In genomic region chr2:106960237-106960636, GRCm38 (mm10) we compare ENCODE assay signal across 8 mouse cellular contexts. TPM values are rescaled to one million over a fixed set of nuclear protein-coding genes. Genes with fewer than 3 reads are reported as not detected.
A peak's percentile ranks its signal among the peaks of the same experiment; 100 is the strongest.
DNase-seq lines count a peak whose midpoint lies in the region; ATAC-seq and TF ChIP-seq lines count a peak whose summit lies in the region.
"Had no signal": no experiment of that assay in that cellular context is flagged by ENCODE, and none has a peak within 500 bp of the region (broad histone marks: within the 10 kb centered on the region; RNA-seq: fewer than 3 reads in every experiment).

No protein-coding gene starts in this region.

- no peak overlapping the region for H3K27ac ChIP-seq in intestine, postnatal 0 days (ENCODE audit: low read depth, low read length)
- no peak overlapping the region for H3K27ac ChIP-seq in intestine, embryonic 16.5 days (ENCODE audit: low read length)
- no peak overlapping the region for H3K27ac ChIP-seq in forebrain, embryonic 16.5 days (ENCODE audit: low read length)
- H3K27ac ChIP-seq: liver, embryonic 15.5 days had no signal

- H3K27me3 ChIP-seq in intestine, postnatal 0 days (replicated peaks; ENCODE audit: control insufficient read depth, insufficient read depth, low read length), result no peaks in the 10 kb centered on the region
- no peaks in the 10 kb centered on the region for H3K27me3 ChIP-seq in intestine, embryonic 16.5 days (replicated peaks; ENCODE audit: control insufficient read depth, insufficient read depth, low read length)
- H3K27me3 ChIP-seq in forebrain, embryonic 16.5 days (replicated peaks; ENCODE audit: control insufficient read depth, insufficient read depth, low read length), result no peaks in the 10 kb centered on the region
- H3K27me3 ChIP-seq: liver, embryonic 15.5 days had no signal

- WGBS in intestine, postnatal 0 days, result 50% methylated on average over 7 of the region's 7 CpGs
- WGBS in intestine, embryonic 16.5 days, result 41% methylated on average over 7 of the region's 7 CpGs
- WGBS in forebrain, embryonic 16.5 days, result 29% methylated on average over 7 of the region's 7 CpGs

- ATAC-seq in intestine, postnatal 0 days, result no peak
- no peak for ATAC-seq in intestine, embryonic 16.5 days
- peak; percentile 31; the same call in 1 of the 2 replicates for ATAC-seq in forebrain, embryonic 16.5 days

- no peaks in the 10 kb centered on the region for H3K4me1 ChIP-seq in intestine, postnatal 0 days (replicated peaks; ENCODE audit: control insufficient read depth, insufficient read depth, low read length)
- no peaks in the 10 kb centered on the region for H3K4me1 ChIP-seq in intestine, embryonic 16.5 days (ENCODE audit: control insufficient read depth, insufficient read depth, low read length)
- no peaks in the 10 kb centered on the region for H3K4me1 ChIP-seq in forebrain, embryonic 16.5 days (replicated peaks; ENCODE audit: control insufficient read depth, insufficient read depth, low read length)
- H3K4me1 ChIP-seq: liver, embryonic 15.5 days had no signal

- peak; percentile 42 for DNase-seq in 3T3-L1 (ENCODE audit: low read depth, low spot score)
- peak; percentile 51 for DNase-seq in ES-CJ7 (ENCODE audit: low read depth, low spot score)
- no peak for DNase-seq in spleen, postnatal 10 days (ENCODE audit: low spot score in 2 of 2)
- no peak for DNase-seq in spleen, adult 18-20 months

- H3K4me3 ChIP-seq in intestine, postnatal 0 days (ENCODE audit: low read depth, low read length), result no peak overlapping the region
- H3K4me3 ChIP-seq in intestine, embryonic 16.5 days (ENCODE audit: low read length), result no peak overlapping the region
- H3K4me3 ChIP-seq in forebrain, embryonic 16.5 days (replicated peaks; ENCODE audit: low read length), result no peak overlapping the region
- H3K4me3 ChIP-seq: liver, embryonic 15.5 days had no signal

- H3K9me3 ChIP-seq in intestine, postnatal 0 days (ENCODE audit: control insufficient read depth), result no peaks in the 10 kb centered on the region
- H3K9me3 ChIP-seq in intestine, embryonic 16.5 days (ENCODE audit: control insufficient read depth, low read length), result no peaks in the 10 kb centered on the region
- H3K9me3 ChIP-seq in forebrain, embryonic 16.5 days (ENCODE audit: control insufficient read depth, low read length), result no peaks in the 10 kb centered on the region
- H3K9me3 ChIP-seq: liver, embryonic 15.5 days had no signal

- H3K36me3 ChIP-seq in intestine, postnatal 0 days (ENCODE audit: control insufficient read depth, insufficient read depth), result peaks cover 7% of the 10 kb centered on the region
- H3K36me3 ChIP-seq in intestine, embryonic 16.5 days (ENCODE audit: control insufficient read depth, insufficient read depth, low read length), result 0 out of 2 replicates have a peak, but pooled peaks cover 3% of the 10 kb centered on the region
- peaks cover 4% of the 10 kb centered on the region; the same call in 1 of the 2 replicates for H3K36me3 ChIP-seq in forebrain, embryonic 16.5 days (ENCODE audit: control insufficient read depth, insufficient read depth)

- no peak overlapping the region for H3K9ac ChIP-seq in intestine, postnatal 0 days (ENCODE audit: low read depth, low read length)
- H3K9ac ChIP-seq in intestine, embryonic 16.5 days (ENCODE audit: low read depth, low read length), result no peak overlapping the region
- H3K9ac ChIP-seq in forebrain, embryonic 16.5 days (replicated peaks; ENCODE audit: low read depth, low read length), result no peak overlapping the region
- H3K9ac ChIP-seq: liver, embryonic 15.5 days had no signal

- TF ChIP-seq CTCF in intestine, postnatal 0 days (IDR thresholded peaks at IDR 0.05; ENCODE audit: low read depth), result peak; percentile 73

- H3K4me2 ChIP-seq in intestine, postnatal 0 days (replicated peaks; ENCODE audit: low read depth), result no peak overlapping the region
- H3K4me2 ChIP-seq in intestine, embryonic 16.5 days (ENCODE audit: low read depth, low read length), result no peak overlapping the region
- H3K4me2 ChIP-seq in forebrain, embryonic 16.5 days (ENCODE audit: low read length), result no peak overlapping the region
- H3K4me2 ChIP-seq: liver, embryonic 15.5 days had no signal

RNA-seq across cellular contexts. Expression of gene Arl14ep, which starts 14.0 kb away (rescaled TPM):
- 10.8 and 10.9 TPM in 2 replicates for polyA plus RNA-seq in intestine, postnatal 0 days (2015; fragmentation: Nextera tagmentation; extraction: Ambion mirVana)
- polyA plus RNA-seq in intestine, embryonic 16.5 days (2015; fragmentation: Nextera tagmentation; extraction: Ambion mirVana), result 24.6 and 26.5 TPM in 2 replicates
- 37.3 and 42.1 TPM in 2 replicates for polyA plus RNA-seq in forebrain, embryonic 16.5 days (2015; fragmentation: Nextera tagmentation; extraction: Ambion mirVana)

Comparison
In these comparisons a context has a peak if more than half of its experiments do, and no peak if none do; other contexts are left out.
1. DNase-seq: peak in 3T3-L1 (single experiment) and ES-CJ7 (single experiment); none in spleen, postnatal 10 days (0 of 2) and spleen, adult 18-20 months (0 of 2).